Mouse (Mus musculus) gastrocnemius, postnatal 10 days (tissue): Measurements from ENCODE around the gene Fam13c. TPM values are rescaled to one million over a fixed set of nuclear protein-coding genes. Genes with fewer than 3 reads are reported as not detected.
"Not testable (repeated sequence)": the region's sequence is repeated elsewhere in the genome, so short reads cannot be mapped to it uniquely, and the experiment has no call there.

Experiments used
- DNase-seq: peaks from one replicate; pipeline ENCODE4 v3.0.0; 2021; ENCODE audit warnings: mixed read lengths
- long read RNA-seq, 2 experiments: library from polyadenylated mRNA; stranded (forward); transcript quantifications; one replicate each; pipeline ENCODE4 v2.0.0; 2021
- total RNA-seq, 2 experiments: library from RNA; stranded (reverse); gene quantifications; 2 replicates each; pipeline ENCODE4 v1.2.3; 2021

The Fam13c gene
- total RNA-seq: 1 to 10 TPM; 6.2 to 7.8 TPM
- long read RNA-seq, experiment 1, transcript Fam13c-202 (15 exons, 3,380 nt): major isoform, 5 of 12 reads
- long read RNA-seq, experiment 1, partial matches to known transcripts: 1 of 12 reads
- long read RNA-seq, experiment 1, other reads (novel, unspliced or antisense): 5 of 12 reads
- long read RNA-seq, experiment 2, transcript Fam13c-202 (15 exons, 3,380 nt): major isoform, 6 of 9 reads
- long read RNA-seq, experiment 2, partial matches to known transcripts: 0 of 9 reads
- long read RNA-seq, experiment 2, other reads (novel, unspliced or antisense): 1 of 9 reads

DNA sequence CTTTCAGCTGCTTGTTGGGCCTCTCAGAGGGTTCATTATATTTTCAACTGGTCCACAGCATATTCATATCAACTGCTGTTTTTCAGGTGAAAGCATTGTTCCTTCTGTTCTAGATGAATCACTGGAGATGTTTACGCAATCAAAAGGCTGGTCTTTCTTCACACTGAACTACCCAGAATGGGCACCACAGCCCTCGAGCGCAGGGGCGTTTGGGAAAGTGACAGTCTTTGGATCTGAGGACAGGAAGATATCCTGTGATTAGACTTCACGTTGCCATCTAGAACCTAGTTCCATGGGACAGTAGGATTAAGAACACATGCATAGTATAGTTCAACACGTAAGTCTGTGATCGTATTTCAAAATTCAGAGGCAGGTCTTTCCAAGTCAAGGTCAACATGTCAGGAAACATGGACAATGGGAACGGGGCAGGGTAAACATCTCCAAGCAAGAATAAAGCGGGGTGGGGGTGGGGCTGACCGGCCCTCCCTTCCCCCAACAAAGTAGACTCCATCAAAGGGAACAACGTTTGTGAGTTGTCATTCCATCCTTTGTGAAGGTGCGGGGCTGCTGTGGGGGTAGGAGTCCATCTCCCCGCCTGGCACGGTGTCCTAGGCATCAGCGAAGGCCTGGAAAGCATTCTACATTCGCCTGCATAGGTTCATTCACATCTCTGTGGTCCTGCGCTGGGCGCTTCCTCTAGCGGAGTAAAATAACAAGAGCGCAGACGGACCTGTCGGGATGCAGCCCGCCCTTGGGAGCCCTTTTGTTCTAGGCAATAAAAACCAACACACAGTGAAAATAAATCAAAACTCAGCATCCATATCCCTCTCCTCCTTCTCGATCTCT is at the start of gene Fam13c:
TSS of gene Fam13c (plus strand) at position 806 of the 846 bp plus-strand sequence.
- DNase-seq: peak; percentile 7

DNA sequence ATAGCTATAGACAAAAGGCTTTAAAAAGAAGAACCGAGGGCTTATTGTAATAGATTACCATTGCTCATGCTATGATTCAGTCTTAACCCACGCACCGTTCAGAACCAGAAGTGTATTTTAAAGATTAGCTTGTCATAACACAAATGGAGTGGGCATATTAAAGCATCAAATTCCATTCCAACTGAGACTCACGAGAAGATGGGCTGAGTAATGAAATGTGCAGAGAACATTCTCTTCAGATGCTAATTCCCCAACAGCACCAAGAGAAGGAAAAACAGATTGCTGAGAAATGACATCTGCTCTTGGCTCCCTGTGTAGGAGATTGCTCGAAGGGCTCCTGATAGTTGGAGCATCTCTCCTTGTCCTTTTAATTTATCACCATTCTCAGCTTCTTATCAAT is 44.4 kb upstream of the Fam13c start:
- DNase-seq: no peak

DNA sequence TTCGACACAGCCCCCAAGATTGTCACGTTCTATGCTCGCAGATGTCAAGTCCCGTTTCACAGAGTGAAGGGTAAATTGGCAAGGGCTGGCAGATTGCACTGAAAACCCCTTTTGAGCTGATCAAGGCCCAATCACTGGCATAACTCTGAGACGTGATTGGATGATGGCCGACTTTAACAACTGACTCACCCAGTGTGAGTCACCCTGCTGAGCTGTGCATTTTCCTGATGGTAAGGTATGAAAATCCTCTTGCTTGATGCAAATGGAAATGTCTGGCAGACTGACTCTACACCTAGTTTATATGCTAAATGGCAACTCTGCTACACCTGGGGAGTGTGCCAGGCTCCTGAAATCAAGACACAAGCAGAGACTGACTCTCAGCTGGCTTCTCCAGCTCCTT is 42.1 kb upstream of the Fam13c start:
- no peak for DNase-seq

DNA sequence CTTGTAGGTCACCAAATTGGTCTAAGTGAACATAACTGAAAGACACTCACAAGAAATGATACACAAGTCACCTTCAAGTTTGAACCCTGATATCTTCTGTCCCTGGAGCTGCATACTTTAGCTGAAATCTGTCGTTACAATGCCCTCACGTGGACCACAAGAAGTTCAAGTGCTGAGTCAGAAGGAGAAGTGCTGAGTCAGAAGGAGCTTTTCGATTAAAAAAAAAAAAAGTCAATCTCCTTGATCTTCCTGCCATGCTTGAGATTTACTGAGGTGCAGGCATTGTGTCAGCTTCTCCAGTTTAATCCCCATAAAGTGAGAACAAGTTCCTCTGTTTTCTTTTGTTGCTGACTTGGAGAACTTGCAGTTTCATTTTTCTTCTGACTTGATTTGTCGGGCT is 38.3 kb upstream of the Fam13c start:
- DNase-seq: no peak

DNA sequence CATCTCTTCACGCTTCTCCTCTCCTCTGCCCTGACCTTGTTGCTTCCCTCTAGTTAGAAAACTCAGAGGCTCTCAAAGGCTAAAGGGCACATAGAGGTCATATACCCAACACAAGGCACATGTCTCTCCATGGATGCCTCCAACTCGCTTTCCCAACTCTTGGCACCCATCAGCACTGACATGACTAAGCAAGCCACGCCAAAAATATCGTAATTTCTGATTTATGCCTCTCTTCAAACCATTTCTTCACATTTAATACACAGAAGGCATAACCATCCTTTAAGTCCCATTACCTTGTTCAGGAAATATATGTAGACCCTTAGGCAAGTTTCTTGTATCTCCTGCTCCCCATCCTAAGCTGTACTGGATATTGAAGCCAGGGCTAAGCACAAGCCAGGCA is 37.6 kb upstream of the Fam13c start:
- no peak for DNase-seq

DNA sequence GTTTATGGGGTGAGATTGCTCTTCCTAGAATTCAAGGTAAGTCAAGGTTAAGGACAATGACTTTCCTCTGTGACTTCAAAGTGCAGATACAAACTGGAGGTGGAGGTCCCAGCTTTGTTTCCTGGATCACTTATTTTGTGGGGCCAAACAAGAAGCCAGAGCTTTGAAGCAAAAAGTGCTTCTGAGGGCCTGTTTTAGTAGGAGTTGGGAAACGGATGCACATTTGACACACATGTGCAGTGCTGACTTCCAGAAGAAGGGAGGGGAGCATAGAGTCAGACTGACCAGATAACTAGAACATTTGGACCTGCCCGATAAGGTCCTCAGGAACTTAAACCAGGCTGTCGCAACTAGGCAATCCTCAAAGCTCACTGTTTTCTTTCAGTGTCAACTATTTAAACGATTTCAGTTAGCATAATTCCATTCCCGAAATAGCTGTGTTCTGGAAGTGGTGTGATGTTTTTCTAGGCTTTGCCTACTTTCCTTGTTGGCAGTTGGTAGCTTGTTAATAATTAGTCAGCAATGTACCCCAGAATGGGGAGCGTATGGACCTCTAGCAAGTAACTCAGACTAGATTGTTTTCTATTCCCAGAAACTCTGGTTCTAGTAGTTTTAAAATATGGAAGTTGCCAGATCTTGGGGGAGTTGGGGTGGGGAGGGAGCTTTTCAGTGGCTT is 22.3 kb upstream of the Fam13c start:
- no peak for DNase-seq

DNA sequence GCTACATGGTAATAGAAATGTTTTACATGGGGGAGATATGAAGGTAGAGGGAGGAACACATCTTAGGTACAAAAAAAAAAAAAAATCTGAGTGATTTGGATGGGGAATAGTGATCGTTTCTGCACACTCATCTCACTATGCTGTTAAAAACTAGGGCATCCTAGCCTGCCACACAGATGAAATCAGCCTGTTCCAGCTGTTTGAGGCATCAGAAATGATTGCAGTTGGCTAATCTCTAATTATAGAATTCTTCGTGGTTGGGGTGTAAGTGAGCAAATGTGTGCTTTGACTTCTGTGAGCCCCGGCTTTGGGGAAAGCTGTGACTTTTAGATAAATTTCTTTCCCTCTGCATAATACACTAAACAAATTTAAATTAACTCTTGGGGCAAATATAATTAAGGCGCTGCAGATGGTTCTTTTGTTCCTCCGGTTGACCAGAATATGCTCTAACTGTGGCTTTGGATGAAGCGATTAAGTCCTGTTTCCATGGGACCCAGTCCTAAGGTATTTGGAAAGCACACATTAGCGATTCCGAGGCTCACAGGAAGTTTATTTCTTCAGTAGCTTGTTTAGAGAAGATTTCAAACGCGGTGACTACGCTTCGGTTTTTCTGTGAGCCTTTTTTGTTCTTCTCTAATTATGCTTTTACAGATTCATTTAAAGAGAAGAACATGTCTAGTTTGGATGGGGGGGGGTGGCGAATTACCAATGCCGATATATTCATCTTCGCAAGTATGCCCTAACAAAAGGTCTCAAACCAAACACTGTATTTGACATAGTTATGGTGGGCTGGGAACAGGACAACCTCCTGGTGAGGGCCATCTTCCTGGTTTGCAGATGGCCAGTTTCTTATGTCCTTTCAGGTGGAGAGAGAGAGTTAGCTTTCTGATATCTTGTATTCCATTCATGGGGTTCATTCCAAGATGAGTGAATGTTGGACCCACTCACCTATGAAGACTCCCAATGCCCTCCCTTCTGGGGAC is 20.7 kb upstream of the Fam13c start:
- DNase-seq: no peak

DNA sequence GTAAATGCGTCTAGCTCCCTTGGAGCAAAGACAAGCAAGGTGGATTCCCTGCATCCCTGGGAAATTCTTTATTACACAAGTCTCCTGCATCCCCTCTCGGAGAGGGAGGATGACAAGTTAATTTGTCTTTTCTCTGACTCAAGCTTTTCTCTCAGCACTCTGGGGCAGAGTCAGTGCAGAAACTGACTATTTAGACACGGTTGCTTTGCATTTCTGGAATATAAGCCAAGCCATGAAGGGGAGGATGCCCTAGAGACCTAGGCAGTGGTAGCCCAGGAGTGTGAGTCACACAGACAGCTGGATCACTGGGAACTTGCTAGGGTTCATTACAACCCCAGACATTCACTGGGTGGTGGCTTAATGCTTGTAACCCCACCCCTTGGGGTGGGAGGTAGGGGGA is 13.9 kb upstream of the Fam13c start:
- no peak for DNase-seq

DNA sequence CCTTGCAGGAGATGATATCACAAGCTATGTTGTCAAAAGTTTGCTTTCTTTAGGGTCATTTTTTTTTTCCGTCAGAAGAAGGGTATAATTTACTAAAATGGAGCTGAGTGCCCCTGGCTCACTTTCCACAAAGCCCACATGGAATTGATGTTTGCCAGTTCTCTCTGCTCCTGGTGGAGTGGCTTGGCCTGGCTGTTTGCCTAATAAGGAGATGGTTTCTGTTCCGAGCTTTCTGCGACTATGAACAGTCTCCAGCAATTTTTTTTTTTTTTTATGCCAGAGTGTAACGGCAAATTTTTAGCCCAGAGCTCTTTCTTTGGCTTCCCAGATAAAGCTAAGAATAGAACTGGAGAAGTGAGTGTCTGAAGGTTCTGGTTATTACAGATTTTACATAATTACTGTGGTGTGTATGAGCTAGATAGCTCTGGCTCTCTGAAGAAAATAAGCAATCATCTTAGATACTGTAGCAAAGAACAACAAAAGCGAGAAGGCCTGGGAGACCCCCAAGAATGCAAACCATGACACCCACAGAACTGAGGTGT is 12.1 kb upstream of the Fam13c start:
- DNase-seq: no peak

DNA sequence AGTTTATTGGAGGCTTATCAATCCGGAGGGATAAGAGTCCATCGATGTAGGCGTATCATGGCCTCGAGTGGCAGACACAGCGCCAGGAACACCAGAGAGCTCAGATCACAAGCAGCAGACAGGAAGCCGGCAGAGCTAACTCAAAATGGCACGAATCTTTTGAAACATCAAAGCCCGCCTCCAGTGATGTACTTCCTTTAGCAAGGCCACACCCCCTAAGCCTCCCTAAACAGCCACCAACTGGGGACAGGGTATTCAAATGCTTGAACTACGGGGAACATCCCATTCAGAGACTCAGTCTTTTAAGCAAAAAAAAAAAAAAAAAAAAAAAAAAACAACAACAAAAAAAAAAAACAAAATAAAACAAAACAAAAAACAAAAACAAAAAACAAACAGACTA is 10.9 kb upstream of the Fam13c start:
- no peak for DNase-seq

DNA sequence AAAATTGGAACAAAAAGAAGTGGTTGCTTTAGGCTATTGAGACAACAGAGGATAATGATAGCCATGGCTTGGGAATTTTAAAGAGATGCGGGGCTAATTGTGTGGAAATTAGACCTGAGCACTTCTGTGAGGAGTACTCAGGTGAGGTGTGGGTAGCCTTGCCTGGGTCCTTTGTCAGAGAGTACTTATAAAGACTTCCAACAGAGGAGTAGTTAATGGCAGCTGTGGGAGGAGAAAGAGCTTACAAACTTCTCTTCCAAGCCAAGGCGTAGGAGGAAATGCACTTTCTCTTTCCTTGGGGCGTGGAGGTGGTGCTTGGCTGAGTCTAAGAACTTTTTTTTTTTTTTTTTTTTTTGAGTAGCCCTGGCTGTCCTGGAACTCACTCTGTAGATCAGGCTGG is 6.9 kb upstream of the Fam13c start:
- no peak for DNase-seq

DNA sequence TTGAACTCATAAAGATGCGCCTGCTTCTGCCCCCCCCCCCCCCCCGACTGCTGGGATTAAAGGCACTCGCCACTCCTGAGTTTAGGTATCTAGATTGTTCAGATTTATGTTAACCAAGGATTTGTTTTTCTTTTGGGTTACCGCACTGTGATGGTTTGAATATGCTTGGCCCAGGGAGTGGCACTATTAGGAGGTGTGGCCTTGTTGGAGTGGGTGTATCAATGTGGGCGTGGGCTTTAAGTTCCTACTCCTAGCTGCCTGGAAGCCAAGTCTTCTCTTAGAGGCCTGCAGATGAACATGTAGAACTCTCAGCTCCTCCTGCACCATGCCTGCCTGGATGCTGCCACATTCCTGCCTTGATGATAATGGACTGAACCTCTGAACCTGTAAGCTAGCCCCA is 6.5 kb upstream of the Fam13c start:
- DNase-seq: not testable (repeated sequence)

DNA sequence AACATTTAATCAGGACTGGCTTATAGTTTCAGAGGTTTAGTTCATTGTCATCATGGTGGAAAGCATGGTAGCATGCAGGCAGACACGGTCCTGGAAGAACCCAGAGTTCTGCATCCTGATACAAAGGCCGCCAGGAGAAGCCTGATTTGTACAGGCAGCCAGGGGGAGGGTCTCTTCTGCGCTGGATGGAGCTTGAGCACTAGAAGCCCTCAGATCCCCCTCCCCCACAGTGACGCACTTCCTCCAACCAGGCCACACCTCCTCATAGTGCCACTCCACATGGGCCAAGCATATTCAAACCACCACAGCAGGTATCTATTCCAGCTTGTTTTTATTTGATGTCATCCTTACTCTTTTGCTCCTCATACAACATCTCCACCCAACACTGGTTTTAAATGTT is 3.6 kb upstream of the Fam13c start:
- no peak for DNase-seq

DNA sequence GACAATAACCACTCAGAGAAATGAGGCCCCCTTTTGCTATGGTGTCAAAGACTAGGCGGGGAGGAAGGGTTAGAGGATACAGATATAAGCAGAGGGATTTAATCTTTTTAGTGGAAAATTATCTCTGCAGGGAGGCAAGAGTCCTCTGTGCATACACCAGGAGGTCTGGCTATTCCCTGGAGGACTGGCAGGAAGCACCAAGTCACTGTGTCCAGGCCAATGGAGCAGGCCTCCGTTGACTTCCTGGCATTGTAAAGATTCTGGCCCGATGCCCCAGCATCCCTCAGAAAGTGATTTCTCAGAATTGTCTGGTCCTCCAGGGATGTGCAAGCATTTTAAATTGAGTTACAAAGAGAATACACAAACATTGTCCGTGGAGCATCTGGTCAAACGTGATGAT is 3.0 kb upstream of the Fam13c start:
- peak; percentile 53 for DNase-seq

DNA sequence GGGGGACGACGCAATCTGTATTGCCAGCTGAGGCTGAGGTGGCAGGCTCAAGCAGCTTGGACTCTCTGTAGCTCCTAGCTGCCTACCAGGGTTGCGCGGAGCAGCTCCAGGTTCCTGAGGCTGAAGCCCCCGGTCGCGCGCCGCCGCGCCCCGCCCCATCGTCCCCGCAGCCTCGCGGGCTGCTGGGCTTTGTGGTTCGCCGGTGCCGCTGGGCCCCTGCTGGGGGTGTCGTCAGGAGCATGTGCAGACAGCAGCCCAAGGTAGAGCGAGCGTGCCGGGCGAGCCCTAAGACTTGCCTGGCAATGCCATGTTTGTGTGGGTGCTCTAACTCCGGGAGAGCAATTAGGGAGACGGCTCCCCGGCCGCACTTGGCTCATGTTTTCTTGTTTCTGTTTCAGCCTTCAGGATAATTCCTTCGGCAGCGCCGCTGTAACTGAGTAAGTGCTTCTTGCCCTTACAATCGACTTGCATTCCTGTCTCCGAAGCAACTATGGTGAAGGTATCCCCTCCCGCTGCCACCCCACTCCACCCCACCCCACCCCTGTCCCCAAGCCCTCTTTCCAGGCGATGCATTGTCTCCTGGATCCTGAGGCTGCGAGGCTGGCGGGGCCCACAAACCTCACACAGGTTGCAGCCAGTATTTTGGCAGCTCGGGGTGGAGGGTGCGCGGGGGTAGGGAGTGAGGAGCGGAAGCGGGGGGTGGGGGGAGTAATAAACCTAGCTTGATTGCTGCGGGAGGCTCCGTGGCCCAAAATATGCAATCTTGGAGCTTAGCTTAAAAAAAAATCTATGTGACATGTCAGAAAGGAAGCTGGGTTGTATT is 569 bp downstream of the Fam13c start:
- peak; percentile 59 for DNase-seq

DNA sequence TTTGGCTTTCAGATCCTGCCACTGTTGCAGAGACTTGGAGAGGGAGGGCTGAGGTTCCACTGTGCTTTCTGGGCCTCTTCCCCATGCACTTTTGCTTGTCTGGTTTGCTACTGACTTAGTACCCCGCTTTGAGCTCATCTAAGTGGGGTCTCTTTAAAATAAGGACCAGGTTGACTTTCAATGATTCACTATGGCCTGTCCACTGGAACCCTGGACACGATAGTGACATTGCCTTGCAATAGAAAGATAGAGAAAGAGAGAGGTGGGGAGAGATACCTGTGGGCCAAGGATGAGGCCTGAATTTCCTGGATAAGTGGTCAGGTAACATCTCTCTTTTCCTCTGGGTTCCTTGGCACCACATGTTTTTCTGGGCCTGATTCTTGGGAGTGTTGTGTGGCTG is 1.9 kb downstream of the Fam13c start:
- DNase-seq: no peak

DNA sequence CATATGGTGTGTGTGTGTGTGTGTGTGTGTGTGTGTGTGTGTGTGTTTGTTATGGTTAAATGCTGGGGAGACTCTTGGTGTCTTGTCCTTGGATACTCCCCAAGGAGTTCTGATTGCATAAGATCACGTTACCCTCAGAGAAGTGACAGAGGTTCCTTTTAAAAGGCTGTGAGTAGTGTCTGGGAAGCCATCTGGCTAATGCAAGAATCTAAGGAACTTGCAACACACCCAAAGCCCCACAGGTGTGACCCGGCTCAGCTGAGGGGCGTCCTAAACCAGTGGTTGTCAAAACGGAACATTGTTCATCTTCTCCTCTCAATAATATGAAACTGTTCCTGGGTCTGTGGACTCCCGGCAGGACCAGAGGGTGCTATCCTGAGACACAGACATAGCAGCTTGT is 2.3 kb downstream of the Fam13c start:
- no peak for DNase-seq

DNA sequence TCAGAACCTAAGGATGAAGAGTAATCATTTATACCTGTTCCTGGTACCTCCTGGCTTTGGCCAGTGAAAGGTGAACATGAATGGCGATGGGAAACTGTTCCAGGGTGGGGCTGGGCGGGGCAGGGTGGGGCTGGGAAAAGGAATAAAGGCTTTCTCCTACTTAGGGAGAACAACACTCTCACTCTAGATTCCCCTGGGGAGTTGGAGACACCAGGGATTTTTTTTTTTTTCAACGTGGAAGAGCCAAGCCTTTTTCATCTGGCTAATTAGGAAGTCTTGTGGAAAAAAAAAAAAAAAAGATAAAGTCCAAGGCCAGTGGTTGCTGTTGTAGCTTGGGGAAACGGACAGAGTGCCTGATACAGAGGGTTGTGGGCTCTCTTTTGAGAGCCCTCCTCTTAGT is 7.5 kb downstream of the Fam13c start:
- DNase-seq: no peak

DNA sequence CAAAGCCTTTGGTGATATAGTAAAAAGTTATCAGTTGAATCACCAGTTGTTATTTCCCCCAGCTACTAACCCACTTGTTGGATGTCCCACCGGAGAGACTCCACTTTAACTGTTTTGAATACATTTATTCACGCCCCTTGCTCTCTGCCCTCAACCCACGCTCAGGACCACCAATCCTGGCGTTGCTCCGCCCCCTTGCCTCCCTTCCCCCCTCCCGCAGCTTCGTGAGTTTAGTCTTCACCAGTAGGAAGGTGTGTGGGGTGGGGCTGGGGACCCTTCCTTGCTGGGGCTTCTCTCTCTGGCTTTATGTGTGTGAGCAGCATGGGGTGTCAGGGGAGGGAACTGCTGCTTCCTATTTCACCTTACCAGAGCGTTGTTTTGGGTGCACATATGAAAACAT is 8.9 kb downstream of the Fam13c start:
- DNase-seq: no peak

DNA sequence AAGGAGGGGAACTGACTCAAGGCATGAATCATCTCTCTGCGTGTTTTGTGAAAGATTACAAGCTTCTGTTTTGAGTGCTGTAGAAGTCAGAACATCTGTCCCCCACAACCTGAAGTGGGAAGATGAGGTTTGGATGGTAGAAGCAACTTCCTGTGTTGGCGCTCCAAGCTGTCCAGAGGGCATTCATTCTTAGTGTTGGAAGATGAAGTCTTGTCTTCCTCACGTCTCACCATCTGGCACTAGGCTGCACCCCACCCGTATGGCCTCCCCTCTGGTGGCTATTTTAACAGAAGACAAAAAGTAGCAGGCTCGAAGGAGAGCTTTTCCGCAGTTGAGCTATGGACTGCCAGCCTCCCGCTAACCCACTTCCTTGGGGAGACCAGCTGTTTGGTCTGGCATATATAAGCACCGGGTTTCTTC is 15.6 kb downstream of the Fam13c start:
- no peak for DNase-seq
